Mouse (Mus musculus) right cerebral cortex, adult 18-20 months (tissue): ENCODE measurements around the gene Gm20388.
A peak's percentile ranks its signal among the peaks of the same experiment; 100 is the strongest.

Experiments used
- DNase-seq: peaks from one replicate; pipeline ENCODE4 v3.0.0; 2022; ENCODE audit warnings: mixed read lengths

Gene Gm20388

GRCm38 (mm10) chr8:121092141-121092540, 1181.5 kb downstream of the Gm20388 start:
- DNase-seq, result no peak

- DNase-seq, result peak; percentile 69
Measured at GRCm38 (mm10) chr8:121092627-121093026, 1182.0 kb downstream of the Gm20388 start.

- DNase-seq, result no peak
Measured at GRCm38 (mm10) chr8:121093496-121093895, 1182.9 kb downstream of the Gm20388 start.

GRCm38 (mm10) chr8:121104049-121104818, 1193.6 kb downstream of the Gm20388 start:
- DNase-seq, result peak; percentile 51

GRCm38 (mm10) chr8:121107668-121108656, 1197.3 kb downstream of the Gm20388 start, which contains the start of gene Mthfsd:
TSS of gene Mthfsd (minus strand) at chr8:121108392.
- DNase-seq, result peak; percentile 99

- no peak for DNase-seq
Measured at GRCm38 (mm10) chr8:121108657-121109056, 1198.0 kb downstream of the Gm20388 start.

- no peak for DNase-seq
Measured at GRCm38 (mm10) chr8:121111145-121111907, 1200.7 kb downstream of the Gm20388 start.

- peak; percentile 95 for DNase-seq
Measured at GRCm38 (mm10) chr8:121113261-121113660, 1202.6 kb downstream of the Gm20388 start.

- no peak for DNase-seq
Measured at GRCm38 (mm10) chr8:121115136-121115535, 1204.5 kb downstream of the Gm20388 start.

- peak; percentile 59 for DNase-seq
Measured at GRCm38 (mm10) chr8:121115948-121116347, 1205.3 kb downstream of the Gm20388 start, which contains the start of gene Foxc2. TSS of gene Foxc2 (plus strand) at chr8:121116171.

GRCm38 (mm10) chr8:121116591-121117185, 1206.0 kb downstream of the Gm20388 start:
- DNase-seq, result no peak

- DNase-seq, result no peak
Measured at GRCm38 (mm10) chr8:121117186-121117651, 1206.6 kb downstream of the Gm20388 start.

- no peak for DNase-seq
Measured at GRCm38 (mm10) chr8:121117906-121118305, 1207.3 kb downstream of the Gm20388 start.

- no peak for DNase-seq
Measured at GRCm38 (mm10) chr8:121118634-121119420, 1208.2 kb downstream of the Gm20388 start.

GRCm38 (mm10) chr8:121119635-121120455, 1209.2 kb downstream of the Gm20388 start:
- no peak for DNase-seq

GRCm38 (mm10) chr8:121120456-121121419, 1210.1 kb downstream of the Gm20388 start:
- no peak for DNase-seq

GRCm38 (mm10) chr8:121121704-121122103, 1211.1 kb downstream of the Gm20388 start:
- no peak for DNase-seq

GRCm38 (mm10) chr8:121122368-121122767, 1211.7 kb downstream of the Gm20388 start:
- no peak for DNase-seq

- DNase-seq, result no peak
Measured at GRCm38 (mm10) chr8:121123113-121123512, 1212.5 kb downstream of the Gm20388 start.
